Mouse (Mus musculus) lung, postnatal 0 days (tissue): ENCODE results near the gene Fam204a.

Experiments
- CTCF ChIP-seq: IDR thresholded peaks from 2 replicates; pipeline ENCODE4 v1.5.1; 2016; ENCODE audit warnings: antibody characterized with exemption, mild to moderate bottlenecking
- EP300 ChIP-seq: IDR thresholded peaks from 2 replicates; pipeline ENCODE4 v1.6.1; 2016; ENCODE audit warnings: antibody characterized with exemption, mild to moderate bottlenecking, control low read depth

DNA sequence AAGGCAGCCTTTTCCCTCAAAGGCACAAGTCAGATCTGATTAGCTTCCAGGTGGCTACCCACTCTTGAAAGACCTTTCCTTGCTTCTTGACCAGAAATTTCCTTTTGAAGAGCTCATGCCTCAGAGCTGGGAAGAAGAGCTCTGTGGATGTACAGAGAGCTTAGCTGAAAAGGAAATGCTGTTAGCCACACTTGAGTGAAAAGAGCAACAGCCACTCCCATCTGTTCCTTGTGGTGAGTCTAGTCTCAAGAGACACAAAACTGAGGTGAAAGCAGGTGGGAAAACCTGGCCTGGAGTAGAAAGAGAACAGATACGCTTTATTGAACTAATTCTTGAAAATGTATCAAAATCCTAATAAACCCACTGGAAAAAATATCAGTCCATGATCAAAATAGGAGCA lies 43.6 kb downstream of the Fam204a start:
- TF ChIP-seq CTCF, result no peak
- no peak for TF ChIP-seq EP300
